Mouse (Mus musculus) liver, embryonic 15.5 days (tissue): ENCODE results near the gene Wdr66. TPM values are rescaled to one million over a fixed set of nuclear protein-coding genes. Genes with fewer than 3 reads are reported as not detected.

ENCODE experiments used
- ATAC-seq: fragments of 200-750 bp; cut with Nextera tagmentation; 2 replicates; pipeline ENCODE4 v1.8.0; 2017; ENCODE audit warnings: moderate number of reproducible peaks, mild to moderate bottlenecking, moderate library complexity; ENCODE audit not compliant: insufficient read depth
- H3K27ac ChIP-seq: fragments of 300-500 bp; sonication (generic); replicated peaks from 2 replicates; pipeline ENCODE4 v1.5.1; 2015; ENCODE audit warnings: mild to moderate bottlenecking, inconsistent platforms
- H3K27me3 ChIP-seq: fragments of 300-500 bp; sonication (generic); 2 replicates; pipeline ENCODE4 v1.6.1; 2015; ENCODE audit warnings: mild to moderate bottlenecking, inconsistent platforms
- H3K36me3 ChIP-seq: fragments of 300-500 bp; sonication (generic); replicated peaks from 2 replicates; pipeline ENCODE4 v1.6.1; 2015; ENCODE audit warnings: moderate library complexity, mild to moderate bottlenecking, inconsistent platforms
- H3K4me1 ChIP-seq: fragments of 300-500 bp; sonication (generic); replicated peaks from 2 replicates; pipeline ENCODE4 v1.6.1; 2015; ENCODE audit warnings: inconsistent platforms
- H3K4me2 ChIP-seq: fragments of 300-500 bp; sonication (generic); 2 replicates; pipeline ENCODE4 v1.6.1; 2015; ENCODE audit warnings: moderate library complexity, mild to moderate bottlenecking, inconsistent platforms
- H3K4me3 ChIP-seq: fragments of 300-500 bp; sonication (generic); replicated peaks from 2 replicates; pipeline ENCODE4 v1.5.1; 2015; ENCODE audit warnings: mild to moderate bottlenecking, inconsistent platforms
- H3K9ac ChIP-seq: fragments of 300-500 bp; sonication (generic); 2 replicates; pipeline ENCODE4 v1.6.1; 2015; ENCODE audit warnings: moderate library complexity, mild to moderate bottlenecking, inconsistent platforms
- H3K9me3 ChIP-seq: fragments of 300-500 bp; sonication (generic); replicated peaks from 2 replicates; pipeline ENCODE4 v1.6.1; 2016; ENCODE audit warnings: inconsistent platforms
- WGBS: fragments of 180-500 bp; shearing (Covaris S2); methylation state at CpG from one replicate; pipeline ENCODE4 v1.1.7; 2015; ENCODE audit warnings: mixed read lengths; ENCODE audit not compliant: insufficient replicate concordance; 5-methylcytosine and 5-hydroxymethylcytosine counted together
- polyA plus RNA-seq: library from polyadenylated mRNA; unstranded; fragments of >200 nt; fragmentation: Nextera tagmentation; extraction: Ambion mirVana; gene quantifications from 2 replicates; pipeline ENCODE4 v1.2.1, GENCODE M21; 2015

The Wdr66 gene
- polyA plus RNA-seq, 1 experiment from 2014 or later = 0.14 TPM

GRCm38 (mm10) chr5:123272927-123273326, 21.0 kb downstream of the Wdr66 start:
- no peaks in the 10 kb centered on the region for H3K27me3 ChIP-seq
- H3K4me1 ChIP-seq = no peaks in the 10 kb centered on the region
- H3K4me2 ChIP-seq = no peak overlapping the region
- H3K27ac ChIP-seq = no peak overlapping the region
- no peaks in the 10 kb centered on the region for H3K36me3 ChIP-seq
- H3K4me3 ChIP-seq = no peak overlapping the region
- no peaks in the 10 kb centered on the region for H3K9me3 ChIP-seq
- no peak overlapping the region for H3K9ac ChIP-seq
- WGBS = 65% methylated on average over 5 of the region's 5 CpGs
- no peak for ATAC-seq

GRCm38 (mm10) chr5:123276636-123277341, 24.9 kb downstream of the Wdr66 start:
- Histone ChIP-seq H3K27me3 (no peaks in the 10 kb centered on the region), H3K9ac (no peak overlapping the region), H3K27ac (no peak overlapping the region), H3K4me2 (no peak overlapping the region), H3K4me1 (no peaks in the 10 kb centered on the region), H3K9me3 (no peaks in the 10 kb centered on the region), H3K4me3 (no peak overlapping the region), H3K36me3 (no peaks in the 10 kb centered on the region)
- WGBS = 63% methylated on average over 9 of the region's 9 CpGs
- no peak for ATAC-seq

- Histone ChIP-seq H3K27me3 (no peaks in the 10 kb centered on the region), H3K4me3 (no peak overlapping the region), H3K27ac (no peak overlapping the region), H3K9ac (no peak overlapping the region), H3K4me1 (no peaks in the 10 kb centered on the region), H3K4me2 (no peak overlapping the region), H3K9me3 (no peaks in the 10 kb centered on the region), H3K36me3 (no peaks in the 10 kb centered on the region)
- 60% methylated on average over 7 of the region's 7 CpGs for WGBS
- no peak for ATAC-seq
Observed at GRCm38 (mm10) chr5:123277342-123277701, 25.4 kb downstream of the Wdr66 start.

GRCm38 (mm10) chr5:123277704-123278103, 25.8 kb downstream of the Wdr66 start:
- no peak for ATAC-seq
- H3K36me3 ChIP-seq = no peaks in the 10 kb centered on the region
- no peak overlapping the region for H3K4me2 ChIP-seq
- H3K4me3 ChIP-seq = no peak overlapping the region
- H3K27me3 ChIP-seq = no peaks in the 10 kb centered on the region
- H3K9ac ChIP-seq = no peak overlapping the region
- WGBS = 73% methylated on average over 4 of the region's 4 CpGs
- no peaks in the 10 kb centered on the region for H3K4me1 ChIP-seq
- no peaks in the 10 kb centered on the region for H3K9me3 ChIP-seq
- H3K27ac ChIP-seq = no peak overlapping the region

DNA sequence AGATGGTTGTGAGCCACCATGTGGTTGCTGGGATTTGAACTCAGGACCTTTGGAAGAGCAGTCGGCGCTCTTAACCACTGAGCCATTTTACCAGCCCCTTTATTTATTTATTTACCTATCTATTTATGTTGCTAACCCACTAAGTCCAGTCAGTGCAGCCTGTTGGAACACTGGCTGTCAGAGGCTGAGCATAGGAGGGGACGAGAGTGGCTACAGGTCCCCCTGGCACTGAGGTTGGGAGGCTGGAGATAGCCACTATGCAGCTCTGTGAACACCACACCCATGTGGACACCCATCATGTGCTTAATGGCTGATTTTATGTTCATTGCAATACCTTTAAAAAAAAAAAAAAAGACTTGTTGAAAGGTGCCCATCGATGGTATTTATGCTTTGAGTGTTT, 27.3 kb downstream of the Wdr66 start:
- Histone ChIP-seq H3K4me3 (no peak overlapping the region), H3K9ac (no peak overlapping the region), H3K9me3 (no peaks in the 10 kb centered on the region), H3K27me3 (no peaks in the 10 kb centered on the region), H3K36me3 (no peaks in the 10 kb centered on the region), H3K27ac (no peak overlapping the region), H3K4me2 (no peak overlapping the region), H3K4me1 (no peaks in the 10 kb centered on the region)
- ATAC-seq = no peak
- 79% methylated on average over 4 of the region's 4 CpGs for WGBS

- ATAC-seq = no peak
- H3K9me3 ChIP-seq = no peaks in the 10 kb centered on the region
- WGBS = 60% methylated on average over 9 of the region's 9 CpGs
- H3K27ac ChIP-seq = no peak overlapping the region
- H3K27me3 ChIP-seq = no peaks in the 10 kb centered on the region
- H3K9ac ChIP-seq = no peak overlapping the region
- no peak overlapping the region for H3K4me3 ChIP-seq
- H3K4me1 ChIP-seq = no peaks in the 10 kb centered on the region
- H3K4me2 ChIP-seq = no peak overlapping the region
- no peaks in the 10 kb centered on the region for H3K36me3 ChIP-seq
Observed at GRCm38 (mm10) chr5:123281336-123282136, 29.6 kb downstream of the Wdr66 start.

- Histone ChIP-seq H3K4me3 (no peak overlapping the region), H3K9me3 (no peaks in the 10 kb centered on the region), H3K27ac (no peak overlapping the region), H3K4me2 (no peak overlapping the region), H3K9ac (no peak overlapping the region), H3K4me1 (no peaks in the 10 kb centered on the region), H3K36me3 (no peaks in the 10 kb centered on the region), H3K27me3 (no peaks in the 10 kb centered on the region)
- WGBS = 36% methylated on average over 8 of the region's 8 CpGs
- ATAC-seq = no peak
Observed at GRCm38 (mm10) chr5:123285174-123285573, 33.3 kb downstream of the Wdr66 start.

- Histone ChIP-seq H3K4me1 (no peaks in the 10 kb centered on the region), H3K36me3 (no peaks in the 10 kb centered on the region), H3K27ac (no peak overlapping the region), H3K9me3 (no peaks in the 10 kb centered on the region), H3K27me3 (no peaks in the 10 kb centered on the region), H3K4me3 (no peak overlapping the region), H3K4me2 (no peak overlapping the region), H3K9ac (no peak overlapping the region)
- 66% methylated on average over 5 of the region's 5 CpGs for WGBS
- no peak for ATAC-seq
Observed at GRCm38 (mm10) chr5:123288079-123288478, 36.2 kb downstream of the Wdr66 start.

- WGBS = 69% methylated on average over 9 of the region's 9 CpGs
- Histone ChIP-seq H3K9ac (no peak overlapping the region), H3K4me1 (no peaks in the 10 kb centered on the region), H3K27me3 (peaks cover 13% of the 10 kb centered on the region; the same call in 1 of the 2 replicates), H3K9me3 (no peaks in the 10 kb centered on the region), H3K36me3 (no peaks in the 10 kb centered on the region), H3K4me2 (no peak overlapping the region), H3K4me3 (no peak overlapping the region), H3K27ac (no peak overlapping the region)
- ATAC-seq = no peak
Observed at GRCm38 (mm10) chr5:123294653-123295052, 42.8 kb downstream of the Wdr66 start.

- ATAC-seq = no peak
- Histone ChIP-seq H3K27ac (no peak overlapping the region), H3K4me3 (no peak overlapping the region), H3K27me3 (peaks cover 13% of the 10 kb centered on the region; the same call in 1 of the 2 replicates), H3K9me3 (no peaks in the 10 kb centered on the region), H3K4me2 (no peak overlapping the region), H3K4me1 (no peaks in the 10 kb centered on the region), H3K9ac (no peak overlapping the region), H3K36me3 (no peaks in the 10 kb centered on the region)
- 60% methylated on average over 12 of the region's 12 CpGs for WGBS
Observed at GRCm38 (mm10) chr5:123296224-123296806, 44.4 kb downstream of the Wdr66 start.

- Histone ChIP-seq H3K4me3 (no peak overlapping the region), H3K27me3 (peaks cover 13% of the 10 kb centered on the region; the same call in 1 of the 2 replicates), H3K36me3 (no peaks in the 10 kb centered on the region), H3K4me2 (no peak overlapping the region), H3K27ac (no peak overlapping the region), H3K9ac (no peak overlapping the region), H3K4me1 (no peaks in the 10 kb centered on the region), H3K9me3 (no peaks in the 10 kb centered on the region)
- no peak for ATAC-seq
- WGBS = 56% methylated on average over 23 of the region's 23 CpGs
Observed at GRCm38 (mm10) chr5:123296972-123297754, 45.3 kb downstream of the Wdr66 start.
